Mouse (Mus musculus) CH12.LX (cell line): ENCODE measurements around the gene Gm20388. TPM values are rescaled to one million over a fixed set of nuclear protein-coding genes. Genes with fewer than 3 reads are reported as not detected.

ENCODE experiments used
- DNase-seq: peaks from one replicate; pipeline ENCODE4 v3.0.0-alpha.2; 2013; ENCODE audit errors: extremely low read depth
- H3K27ac ChIP-seq: 2 replicates; pipeline ENCODE4 v1.5.1; 2012; ENCODE audit warnings: low read depth, mild to moderate bottlenecking, control low read depth, moderate library complexity; ENCODE audit not compliant: insufficient read depth
- H3K27me3 ChIP-seq: replicated peaks from 2 replicates; pipeline ENCODE3; 2012; ENCODE audit warnings: inconsistent platforms
- H3K36me3 ChIP-seq, 2 experiments: replicated peaks in 1 of 2; 2 replicates each; pipeline versions ENCODE3 to v1.6.1; 2012; ENCODE audit warnings: inconsistent platforms in 1 of 2, low read length in 1 of 2, mild to moderate bottlenecking in 1 of 2, mixed read lengths in 1 of 2, moderate library complexity in 1 of 2; ENCODE audit not compliant: control insufficient read depth in 1 of 2, insufficient read depth in 1 of 2
- H3K4me1 ChIP-seq, 2 experiments: 2 replicates each; pipeline ENCODE4 v1.6.1; 2012; ENCODE audit warnings: inconsistent platforms in 1 of 2, moderate library complexity in 1 of 2; ENCODE audit not compliant: insufficient read depth in 2 of 2, control insufficient read depth in 1 of 2
- H3K4me2 ChIP-seq: 2 replicates; pipeline ENCODE4 v1.6.1; 2012; ENCODE audit warnings: low read depth, mild to moderate bottlenecking, control low read depth; ENCODE audit not compliant: poor library complexity, insufficient read depth, severe bottlenecking
- H3K4me3 ChIP-seq, 3 experiments: fragments of 150-350 bp in 1 of 3; sonication (generic) in 1 of 3; replicated peaks in 1 of 3; 2 replicates each; pipeline versions ENCODE3 to v1.5.1; 2011 to 2012; ENCODE audit warnings: low read depth in 2 of 3, low read length in 2 of 3, mild to moderate bottlenecking in 2 of 3, moderate library complexity in 2 of 3, control low read depth in 1 of 3, improper control_type of control experiment in 1 of 3, inconsistent platforms in 1 of 3, mixed read lengths in 1 of 3; ENCODE audit not compliant: poor library complexity in 1 of 3
- H3K79me2 ChIP-seq: replicated peaks from 2 replicates; pipeline ENCODE4 v1.6.1; 2012; ENCODE audit warnings: mild to moderate bottlenecking, moderate library complexity; ENCODE audit not compliant: control insufficient read depth, poor library complexity, insufficient read depth, severe bottlenecking; ENCODE audit errors: extremely low read depth
- H3K9ac ChIP-seq: 2 replicates; pipeline ENCODE4 v1.6.1; 2012; ENCODE audit warnings: low read depth, mild to moderate bottlenecking, control low read depth, moderate library complexity; ENCODE audit not compliant: insufficient read depth
- H3K9me3 ChIP-seq: replicated peaks from 2 replicates; pipeline ENCODE3; 2012; ENCODE audit warnings: low read length, inconsistent platforms, mixed read lengths
- CHD1 ChIP-seq: IDR thresholded peaks from 2 replicates; pipeline ENCODE4 v1.6.1; 2012; ENCODE audit warnings: low read depth, low read length, improper control_type of control experiment, inconsistent platforms
- CTCF ChIP-seq, 2 experiments: IDR thresholded peaks in 1 of 2; conservative IDR thresholded peaks in 1 of 2; 2 replicates each; pipeline ENCODE4 v1.5.1; 2011 to 2012; ENCODE audit warnings: low read depth in 2 of 2, low read length in 2 of 2, improper control_type of control experiment in 1 of 2, inconsistent platforms in 1 of 2, mild to moderate bottlenecking in 1 of 2, moderate library complexity in 1 of 2
- E2F4 ChIP-seq: IDR thresholded peaks from 2 replicates; pipeline ENCODE4 v1.6.1; 2011; ENCODE audit warnings: low read depth, low read length, improper control_type of control experiment; ENCODE audit not compliant: insufficient replicate concordance
- EP300 ChIP-seq: IDR thresholded peaks from 2 replicates; pipeline ENCODE4 v1.6.1; 2011; ENCODE audit warnings: low read length, improper control_type of control experiment
- ETS1 ChIP-seq: conservative IDR thresholded peaks from 2 replicates; pipeline ENCODE4 v1.6.1; 2012; ENCODE audit warnings: low read depth, mild to moderate bottlenecking, inconsistent platforms, low read length, improper control_type of control experiment, moderate library complexity
- HCFC1 ChIP-seq: IDR thresholded peaks from 2 replicates; pipeline ENCODE4 v1.6.1; 2012; ENCODE audit warnings: low read depth, mild to moderate bottlenecking, inconsistent platforms, low read length, improper control_type of control experiment
- IRF4 ChIP-seq: IDR thresholded peaks from 2 replicates; pipeline ENCODE4 v1.6.1; 2014; ENCODE audit warnings: low read depth, mild to moderate bottlenecking, inconsistent platforms, low read length, improper control_type of control experiment
- KAT2A ChIP-seq: IDR thresholded peaks from 2 replicates; pipeline ENCODE4 v1.6.1; 2012; ENCODE audit warnings: low read length, improper control_type of control experiment, inconsistent platforms; ENCODE audit not compliant: insufficient replicate concordance
- MAFK ChIP-seq: IDR thresholded peaks from 2 replicates; pipeline ENCODE4 v1.6.1; 2011; ENCODE audit warnings: low read length, improper control_type of control experiment; ENCODE audit not compliant: insufficient replicate concordance
- MAX ChIP-seq: IDR thresholded peaks from 2 replicates; pipeline ENCODE4 v1.6.1; 2011; ENCODE audit warnings: low read length, improper control_type of control experiment
- MEF2A ChIP-seq: IDR thresholded peaks from 2 replicates; pipeline ENCODE4 v1.6.1; 2014; ENCODE audit warnings: low read depth, mild to moderate bottlenecking, inconsistent platforms, low read length, improper control_type of control experiment, borderline replicate concordance
- MXI1 ChIP-seq: IDR thresholded peaks from 2 replicates; pipeline ENCODE4 v1.6.1; 2011; ENCODE audit warnings: mild to moderate bottlenecking, low read depth, low read length, improper control_type of control experiment
- POLR2A ChIP-seq: IDR thresholded peaks from 2 replicates; pipeline ENCODE4 v1.6.1; 2011; ENCODE audit warnings: low read depth, mild to moderate bottlenecking, improper control_type of control experiment, low read length
- POLR2AphosphoS2 ChIP-seq: IDR thresholded peaks from 2 replicates; pipeline ENCODE4 v1.6.1; 2011; ENCODE audit warnings: low read depth, low read length, improper control_type of control experiment
- RAD21 ChIP-seq: IDR thresholded peaks from 2 replicates; pipeline ENCODE4 v1.6.1; 2011; ENCODE audit warnings: low read depth, mild to moderate bottlenecking, low read length, improper control_type of control experiment, moderate library complexity
- USF1 ChIP-seq: IDR thresholded peaks from 2 replicates; pipeline ENCODE4 v1.6.1; 2014; ENCODE audit warnings: low read depth, mild to moderate bottlenecking, inconsistent platforms, low read length, improper control_type of control experiment
- ZKSCAN1 ChIP-seq: IDR thresholded peaks from 2 replicates; pipeline ENCODE4 v1.6.1; 2012; ENCODE audit warnings: low read depth, inconsistent platforms, low read length, improper control_type of control experiment, borderline replicate concordance
- ZNF384 ChIP-seq: IDR thresholded peaks from 2 replicates; pipeline ENCODE4 v1.6.1; 2012; ENCODE audit warnings: low read depth, low read length, improper control_type of control experiment, inconsistent platforms
- dilution Hi-C: fragments of 300-500 bp; cut with MboI; formaldehyde crosslinking; loops from 2 replicates; pipeline ENCODE4 v1.14.3; 2020; ENCODE audit warnings: low sequenced_read_pairs; ENCODE audit not compliant: extremely low pct_unique_long_range_greater_than_20kb, extremely low pct_ligation_motif_present
- in situ Hi-C: fragments of 300-500 bp; cut with MboI; formaldehyde crosslinking; loops from 3 replicates; pipeline ENCODE4 v1.14.3; 2019; ENCODE audit warnings: low sequenced_read_pairs, low pct_ligation_motif_present, low pct_unique_long_range_greater_than_20kb, mixed read lengths
- polyA plus RNA-seq: library from polyadenylated mRNA; unstranded; fragments of >175 nt; gene quantifications from 2 replicates; pipeline ENCODE4 v1.2.1, GENCODE M21; 2012; ENCODE audit warnings: low read depth; ENCODE audit not compliant: insufficient read length
- total RNA-seq, 2 experiments: library from RNA; depleted of rRNA; stranded (reverse); fragments of 300-350 nt in 1 of 2; fragments of >200 nt in 1 of 2; gene quantifications; 2 replicates each; pipeline ENCODE4 v1.2.3; 2012 to 2014

The Gm20388 gene
- total and polyA plus RNA-seq, 3 experiments, result 14.8 to 26.3 (median 22.2) TPM

- H3K27ac ChIP-seq, result no peak overlapping the region
- no peak overlapping the region for H3K4me3 ChIP-seq
- TF ChIP-seq KAT2A (no peak), E2F4 (no peak), USF1 (no peak), POLR2AphosphoS2 (no peak), MAX (no peak), MEF2A (no peak), RAD21 (no peak), POLR2A (no peak), ZKSCAN1 (no peak), ZNF384 (no peak), MAFK (no peak), ETS1 (no peak)
- peaks cover 73% of the 10 kb centered on the region for H3K27me3 ChIP-seq
- no peak overlapping the region for H3K4me2 ChIP-seq
- H3K36me3 ChIP-seq, result no peaks in the 10 kb centered on the region
- in situ Hi-C loops, result no loop called here
- peaks cover 3% of the 10 kb centered on the region for H3K9me3 ChIP-seq
- no peak overlapping the region for H3K9ac ChIP-seq
- dilution Hi-C loops, result no loop called here
- DNase-seq, result no peak
- H3K79me2 ChIP-seq, result no peaks in the 10 kb centered on the region
- no peaks in the 10 kb centered on the region for H3K4me1 ChIP-seq
Measured at GRCm38 (mm10) chr8:122234055-122234454, 2323.4 kb downstream of the Gm20388 start.

DNA sequence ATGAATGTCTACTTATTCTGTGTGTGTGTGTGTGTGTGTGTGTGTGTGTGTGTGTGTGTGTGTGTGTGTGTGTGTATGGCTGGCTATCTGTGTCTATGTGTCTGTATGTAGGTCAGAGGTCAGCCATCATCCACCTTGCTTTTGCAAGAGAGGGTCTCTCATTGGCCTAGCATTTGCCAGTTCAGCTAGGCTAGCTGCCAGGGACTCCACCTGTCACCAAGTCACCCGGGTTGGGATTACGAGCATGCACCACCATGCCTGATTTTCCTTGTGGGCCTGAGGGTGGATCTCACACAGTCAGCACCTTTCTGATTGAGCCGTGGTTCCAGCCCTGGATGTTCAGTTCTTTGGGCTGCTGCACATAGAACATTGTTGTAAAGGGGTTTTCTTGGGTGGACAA is 2325.9 kb downstream of the Gm20388 start:
- Histone ChIP-seq H3K9me3 (no peaks in the 10 kb centered on the region), H3K9ac (no peak overlapping the region), H3K27me3 (peaks cover 72% of the 10 kb centered on the region), H3K4me2 (no peak overlapping the region), H3K36me3 (no peaks in the 10 kb centered on the region), H3K27ac (no peak overlapping the region), H3K79me2 (no peaks in the 10 kb centered on the region), H3K4me1 (no peaks in the 10 kb centered on the region), H3K4me3 (no peak overlapping the region)
- TF ChIP-seq IRF4, result no peak
- no peak for TF ChIP-seq MXI1
- TF ChIP-seq MEF2A, result no peak
- TF ChIP-seq CHD1, result no peak
- TF ChIP-seq CTCF (conservative IDR thresholded peaks at IDR 0.05 in 1 of 2, IDR thresholded peaks at IDR 0.05 in 1 of 2; ENCODE audit: low read depth in 2 of 2, low read length in 2 of 2), result no peak
- no peak for TF ChIP-seq HCFC1
- no peak for TF ChIP-seq USF1
- TF ChIP-seq EP300, result no peak
- dilution Hi-C loops, result no loop called here
- no peak for DNase-seq
- in situ Hi-C loops, result loop anchor here (5.0 kb wide), 1 partner anchor 34 kb away; no protein-coding TSS in a partner anchor
